Mouse (Mus musculus) ES-E14 (cell line): Measurements from ENCODE around the gene Usp21.

Experiments
- CHD2 ChIP-seq: IDR thresholded peaks from 2 replicates; pipeline ENCODE4 v1.6.1; 2014; ENCODE audit warnings: mild to moderate bottlenecking, low read depth, low read length, inconsistent platforms
- MAFK ChIP-seq: IDR thresholded peaks from 2 replicates; pipeline ENCODE4 v1.6.1; 2014; ENCODE audit warnings: mild to moderate bottlenecking, low read depth, low read length, inconsistent platforms; ENCODE audit not compliant: insufficient read depth
- ZC3H11A ChIP-seq: IDR thresholded peaks from 2 replicates; pipeline ENCODE4 v1.6.1; 2012; ENCODE audit warnings: low read depth, mild to moderate bottlenecking, inconsistent platforms, low read length, borderline replicate concordance

- no peak for TF ChIP-seq MAFK
- TF ChIP-seq CHD2 = no peak
- no peak for TF ChIP-seq ZC3H11A
Measured at GRCm38 (mm10) chr1:171263666-171264461, 23.9 kb downstream of the Usp21 start.
